Mouse (Mus musculus): ENCODE measurements around the gene Stxbp4.

Gene Stxbp4

DNA sequence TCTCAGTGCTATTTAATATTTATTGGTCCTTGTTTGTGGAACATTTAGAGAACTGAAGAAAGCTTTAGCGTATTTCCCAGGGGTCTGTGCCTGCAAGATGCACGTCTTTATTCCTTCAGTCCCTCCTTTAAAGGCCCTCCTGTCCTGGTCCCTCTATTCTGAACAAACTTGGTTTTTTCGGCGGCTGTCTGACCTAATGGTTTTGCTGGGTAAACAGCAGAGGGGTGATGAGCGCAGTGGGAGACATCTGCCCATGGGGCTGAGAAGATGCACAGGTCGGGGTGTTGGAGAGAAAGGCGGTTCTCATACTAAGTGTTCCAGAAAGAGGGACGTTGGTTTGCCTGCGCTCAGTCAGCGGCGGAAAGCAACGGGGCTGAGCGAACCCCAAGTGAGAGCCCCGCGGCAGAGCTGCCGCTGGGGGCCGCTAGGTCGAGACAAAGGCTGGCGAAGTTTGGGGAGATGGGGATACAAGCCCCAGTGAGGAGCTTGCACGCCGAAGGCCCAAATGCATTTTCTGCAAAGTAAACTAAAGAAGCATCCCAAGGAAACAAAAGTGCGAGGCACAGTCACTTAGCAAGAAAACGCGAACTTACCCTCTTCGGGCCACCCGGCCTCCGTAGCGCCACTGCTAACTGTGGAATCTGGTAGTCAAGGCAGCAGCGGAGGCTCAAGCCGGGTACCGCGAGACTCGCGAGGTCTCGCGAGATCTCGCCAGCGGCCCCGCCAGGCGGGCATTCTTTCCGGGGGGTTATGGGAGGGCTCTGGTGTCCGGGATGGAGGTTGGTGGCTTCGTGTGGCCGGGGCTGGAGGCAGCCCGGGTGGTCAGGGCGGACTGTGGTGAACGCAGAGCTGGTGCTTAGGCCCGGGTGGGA lies at the start of gene Stxbp4, which contains the start of gene Cox11:
TSS of gene Stxbp4 (minus strand) at position 645 of the 872 bp plus-strand sequence.
TSS of gene Cox11 (plus strand) at position 734 of the 872 bp plus-strand sequence.
- peak; percentile 97 for DNase-seq

DNA sequence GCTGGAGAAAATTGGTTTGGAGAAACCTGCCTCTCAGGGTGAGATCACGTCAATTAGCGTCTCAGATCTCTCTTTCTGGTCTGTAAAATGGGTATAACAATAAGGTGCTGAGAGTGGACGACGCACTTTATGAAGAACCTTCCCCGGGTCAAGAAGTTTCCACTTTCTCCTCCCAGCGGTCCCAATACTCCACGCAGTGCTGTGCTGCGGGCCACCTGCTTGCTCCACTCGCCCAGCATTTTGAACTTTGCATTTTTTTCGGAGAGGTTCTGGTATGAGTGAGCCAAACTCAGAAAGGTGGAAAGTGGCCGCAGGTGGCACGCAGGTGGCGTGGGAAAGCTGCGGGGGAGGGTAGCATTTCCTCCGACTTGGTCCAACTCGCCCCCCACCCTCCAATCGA lies 49.2 kb upstream of the Stxbp4 start:
- no peak for DNase-seq

DNA sequence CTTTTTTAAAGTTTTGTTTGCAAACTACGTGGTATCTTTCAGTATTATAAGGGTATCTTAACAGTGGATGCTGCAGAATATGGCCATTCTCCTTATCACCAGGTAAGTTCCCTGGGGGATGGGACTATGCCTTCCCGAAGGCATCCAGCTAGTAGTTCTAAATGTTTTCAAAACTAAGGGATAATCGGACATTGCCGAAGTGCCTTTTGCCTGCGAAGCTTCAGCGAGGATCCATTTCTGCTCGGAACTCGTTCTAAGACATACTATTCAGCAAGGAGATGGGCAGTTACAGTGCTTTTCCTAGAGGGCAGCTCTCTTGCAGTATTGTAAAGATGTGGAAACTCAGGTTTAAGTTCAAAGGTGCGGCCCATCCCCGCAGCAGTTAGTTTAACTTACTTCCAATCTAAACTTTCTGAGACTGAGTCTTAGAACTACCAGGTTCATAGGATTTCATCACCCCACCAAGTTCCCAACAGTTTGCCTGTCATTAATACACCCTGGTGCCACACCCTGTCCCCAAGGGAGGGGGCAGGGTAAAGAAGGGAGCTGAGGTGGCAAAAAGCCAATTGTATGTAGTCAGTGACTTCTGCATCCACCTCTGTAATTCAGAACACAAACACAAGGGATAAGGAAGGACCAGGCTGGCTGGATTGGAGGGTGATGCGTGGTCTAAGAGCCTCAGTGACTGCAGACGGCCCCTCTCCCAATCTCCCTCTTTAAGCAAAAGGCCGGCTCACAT lies 48.6 kb upstream of the Stxbp4 start:
- DNase-seq, result no peak

DNA sequence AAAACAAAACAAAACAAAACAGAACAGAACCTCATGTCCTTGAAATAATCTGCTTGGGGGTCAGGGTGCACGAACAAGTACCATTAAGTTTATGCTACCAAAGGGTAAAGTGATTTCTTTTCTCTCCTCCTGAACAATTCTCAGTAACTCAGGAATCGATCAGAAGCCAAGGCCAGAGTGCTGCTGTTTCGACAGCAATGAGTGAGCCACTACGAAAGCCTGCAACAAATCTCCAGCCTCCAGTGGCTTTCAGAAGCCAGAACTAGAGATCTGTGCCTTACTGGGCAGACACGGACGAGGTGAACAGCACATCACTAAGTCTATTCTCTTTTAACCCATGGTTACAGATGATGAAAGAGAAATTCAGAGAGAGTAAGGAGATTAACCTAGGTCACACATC lies 47.3 kb upstream of the Stxbp4 start:
- no peak for DNase-seq

DNA sequence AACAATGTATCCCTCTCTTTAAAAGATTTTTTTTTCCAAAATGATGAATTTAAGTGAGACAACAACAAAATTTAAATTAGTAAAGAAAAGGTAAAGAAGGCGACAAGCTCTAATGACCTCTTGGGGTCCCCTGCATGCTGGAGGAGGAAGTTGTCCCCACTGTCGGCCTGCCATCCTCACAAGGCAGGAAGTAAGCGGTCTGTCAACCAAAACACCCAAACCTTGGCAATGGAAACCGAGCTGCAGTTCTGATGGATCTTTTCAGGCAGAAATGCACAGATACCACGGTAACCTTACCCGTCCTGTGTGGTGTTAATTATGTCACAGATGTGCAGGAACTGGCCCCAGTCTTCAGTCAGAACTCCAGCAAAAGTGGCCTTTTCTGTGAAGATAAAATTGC lies 46.9 kb upstream of the Stxbp4 start:
- no peak for DNase-seq

DNA sequence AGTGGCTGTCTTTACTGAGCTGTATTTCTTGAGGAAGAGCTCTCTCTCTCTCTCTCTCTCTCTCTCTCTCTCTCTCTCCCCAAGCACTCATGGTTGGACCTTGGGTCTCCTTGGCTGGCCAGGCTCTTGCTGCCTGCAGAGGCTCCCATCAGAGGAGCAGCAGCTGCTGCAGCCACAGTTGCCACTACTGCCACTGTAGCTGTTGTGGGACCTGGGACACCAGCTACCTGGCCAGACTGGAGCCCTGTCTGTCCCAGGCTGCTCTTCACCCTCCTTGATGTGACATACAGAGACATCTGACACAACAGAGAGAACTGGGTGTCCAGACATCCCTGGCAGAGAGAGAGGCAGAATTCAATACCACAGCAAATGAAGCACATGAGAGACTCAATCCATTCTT lies 43.3 kb upstream of the Stxbp4 start:
- DNase-seq, result no peak

DNA sequence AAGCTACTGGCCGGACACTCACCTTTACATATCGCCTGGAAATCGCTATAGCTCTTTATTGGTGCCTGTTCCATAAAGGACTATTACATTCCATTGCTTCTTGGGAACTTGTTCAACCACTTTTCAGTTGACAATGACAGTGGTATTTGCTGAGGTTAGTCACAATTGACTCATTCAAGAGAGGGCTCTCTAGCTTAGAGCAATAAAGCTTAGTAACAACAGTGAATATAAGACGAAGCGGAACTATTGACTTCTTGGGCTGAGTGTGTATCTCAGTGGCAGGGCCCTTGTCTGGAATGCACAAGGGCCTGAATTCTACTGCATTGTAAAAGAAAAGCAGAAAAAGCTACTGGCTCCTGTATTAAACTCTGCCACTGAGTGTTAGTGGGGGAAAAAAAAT lies 40.7 kb upstream of the Stxbp4 start:
- no peak for DNase-seq

DNA sequence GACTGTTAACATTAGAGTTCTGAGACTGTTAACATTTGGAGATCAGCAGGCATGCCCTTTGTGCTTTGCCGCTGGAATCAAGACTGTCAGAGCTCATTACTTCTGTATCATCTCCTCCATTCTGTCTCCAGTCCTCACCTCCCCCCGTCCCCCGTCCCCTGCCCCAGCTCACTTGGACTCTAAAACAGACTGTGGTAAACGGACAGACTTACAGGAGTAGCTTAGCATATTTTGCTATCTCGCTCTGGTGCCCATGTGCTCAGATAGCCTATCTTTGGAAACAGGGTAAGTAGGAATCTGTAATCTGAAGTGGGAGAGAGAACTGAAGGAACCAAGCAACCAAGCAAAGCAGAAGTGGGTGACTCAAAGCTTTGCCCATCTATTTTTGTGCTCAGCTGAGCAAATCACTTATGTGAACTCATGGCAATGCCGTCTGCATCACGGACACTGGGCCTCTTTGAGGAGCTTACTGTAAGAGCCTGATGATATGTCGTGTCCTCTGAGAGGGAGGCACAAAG lies 39.9 kb upstream of the Stxbp4 start:
- no peak for DNase-seq

DNA sequence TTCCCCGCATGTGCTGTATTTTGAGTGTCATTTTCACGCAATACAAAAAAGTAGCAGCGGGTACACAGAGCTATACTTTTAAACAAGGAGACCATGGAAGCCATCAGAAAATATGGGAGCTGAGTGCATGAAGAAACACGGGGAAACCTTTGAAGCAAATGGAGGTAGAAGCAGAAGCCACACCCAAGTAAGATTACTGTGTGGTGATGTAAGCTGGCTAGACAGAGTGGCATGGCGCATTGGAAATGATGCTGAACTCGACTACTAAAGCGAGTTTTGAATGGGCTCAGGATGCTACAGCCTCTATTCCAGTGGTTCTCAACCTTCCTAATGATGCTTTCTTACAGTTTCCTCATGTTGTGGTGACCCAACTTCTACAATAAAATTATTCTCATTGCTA lies 39.1 kb upstream of the Stxbp4 start:
- DNase-seq, result no peak

DNA sequence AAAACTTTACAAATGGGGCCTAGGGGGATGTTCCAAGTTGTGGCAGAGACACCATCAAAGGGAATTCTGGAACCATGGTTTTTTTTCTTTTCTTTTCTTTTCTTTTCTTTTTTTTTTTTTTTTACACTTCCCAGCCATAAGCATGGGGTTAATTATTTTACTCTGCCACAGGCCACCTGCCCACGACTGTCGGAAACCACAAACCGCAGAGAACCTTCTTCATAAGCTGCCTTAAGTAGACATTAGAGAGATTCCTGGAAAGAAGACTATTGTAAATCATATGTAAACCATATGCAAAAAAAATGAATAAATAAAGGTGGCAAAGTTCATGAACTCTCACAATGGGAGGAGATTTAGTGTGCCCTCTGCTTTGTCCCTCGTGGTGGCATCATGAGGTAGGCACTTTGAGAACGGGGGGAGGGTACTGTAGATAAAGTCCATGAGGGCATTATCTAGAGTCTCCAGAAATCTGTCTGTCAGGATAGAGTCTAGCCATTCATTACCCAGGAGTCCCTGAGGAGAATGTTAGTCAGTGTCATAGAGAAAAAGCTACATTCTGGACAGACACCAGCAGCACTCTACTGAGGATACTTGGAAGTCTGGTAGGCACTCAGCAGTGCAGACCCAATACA lies 37.7 kb upstream of the Stxbp4 start:
- DNase-seq, result no peak

DNA sequence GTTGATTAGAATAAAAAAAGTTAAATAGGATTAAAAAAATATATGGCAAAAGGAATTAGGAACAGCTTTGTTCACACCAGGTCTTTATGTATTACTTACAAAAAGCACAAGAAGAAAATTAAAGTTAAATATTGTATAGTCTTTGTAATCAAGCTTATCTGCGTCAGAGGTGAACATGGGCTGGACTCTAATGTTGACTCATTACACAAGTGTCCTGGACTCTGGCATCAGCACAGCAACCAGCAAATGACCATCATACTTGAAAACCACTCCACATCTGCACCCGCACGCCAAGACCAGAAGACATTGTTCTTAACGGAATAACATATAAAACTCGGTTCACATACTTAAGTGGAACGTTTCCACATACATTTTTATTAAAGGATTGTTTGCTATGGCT lies 29.4 kb upstream of the Stxbp4 start:
- DNase-seq, result no peak

DNA sequence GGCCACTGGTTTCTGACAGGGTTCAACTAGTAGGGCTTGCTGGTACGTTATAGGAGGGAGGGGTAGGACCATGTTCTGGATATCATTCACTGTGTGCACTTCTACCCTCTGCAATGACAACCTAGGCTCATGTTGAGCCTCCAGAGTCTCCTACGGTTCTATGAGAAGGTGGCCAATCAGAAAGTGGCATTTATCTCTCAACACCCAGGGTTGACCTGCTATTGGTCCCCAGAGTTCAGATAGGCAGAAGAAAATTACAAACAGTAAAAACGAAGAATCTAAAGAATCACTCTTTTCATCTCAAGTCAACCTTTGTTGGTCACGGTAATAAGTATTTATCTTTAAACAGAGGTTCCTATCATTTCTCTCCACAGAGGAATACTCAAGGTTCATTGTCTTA lies 29.0 kb upstream of the Stxbp4 start:
- no peak for DNase-seq

DNA sequence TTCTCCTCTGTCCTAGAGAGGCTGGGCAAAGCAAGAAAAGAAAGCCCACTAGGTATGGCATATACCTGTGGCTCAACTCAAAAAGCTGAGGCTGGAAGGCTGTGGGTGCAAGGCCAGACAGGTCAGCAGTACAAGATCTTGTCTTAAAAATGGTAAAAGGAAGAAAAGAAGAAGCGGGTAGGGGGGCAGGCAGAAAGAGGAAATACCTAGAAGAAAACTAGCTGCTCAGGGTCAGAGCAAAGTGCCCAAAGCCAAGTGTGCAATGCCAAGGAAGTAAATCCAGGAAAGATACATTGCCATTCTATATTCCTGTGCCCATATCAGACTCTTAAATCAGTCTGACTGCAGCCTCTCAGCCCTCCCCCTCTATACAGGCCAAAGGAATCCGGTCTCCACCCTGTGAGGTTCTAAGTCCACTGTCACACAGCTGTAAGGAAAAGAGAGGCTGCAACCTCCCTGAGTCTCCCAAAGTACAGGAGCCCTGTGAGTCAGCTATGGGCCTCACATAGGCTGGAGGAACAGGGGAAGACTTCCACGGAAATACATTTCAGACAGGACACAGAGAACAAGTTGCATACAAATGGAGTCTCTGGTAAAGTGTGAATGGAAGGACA lies 28.4 kb upstream of the Stxbp4 start:
- no peak for DNase-seq

DNA sequence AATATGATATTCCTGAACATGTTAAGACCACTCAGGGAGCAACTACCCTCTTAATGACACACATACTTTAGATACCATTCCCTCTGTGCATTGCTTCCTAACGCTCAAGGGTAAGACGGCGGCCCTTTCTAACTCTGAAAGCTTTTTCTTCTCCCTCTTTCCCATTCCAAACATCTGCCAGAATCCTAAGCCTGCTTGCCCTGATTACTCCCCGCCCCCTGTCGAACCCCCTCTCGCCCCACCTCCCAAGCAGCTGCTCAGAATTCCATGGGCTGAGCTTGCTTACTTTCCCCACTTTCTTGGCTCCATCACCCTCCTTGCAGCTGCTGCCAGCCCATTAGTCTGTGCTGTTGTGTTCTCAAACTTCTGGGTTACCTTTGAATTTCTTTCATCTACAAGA lies 27.3 kb upstream of the Stxbp4 start:
- DNase-seq, result peak; percentile 65

DNA sequence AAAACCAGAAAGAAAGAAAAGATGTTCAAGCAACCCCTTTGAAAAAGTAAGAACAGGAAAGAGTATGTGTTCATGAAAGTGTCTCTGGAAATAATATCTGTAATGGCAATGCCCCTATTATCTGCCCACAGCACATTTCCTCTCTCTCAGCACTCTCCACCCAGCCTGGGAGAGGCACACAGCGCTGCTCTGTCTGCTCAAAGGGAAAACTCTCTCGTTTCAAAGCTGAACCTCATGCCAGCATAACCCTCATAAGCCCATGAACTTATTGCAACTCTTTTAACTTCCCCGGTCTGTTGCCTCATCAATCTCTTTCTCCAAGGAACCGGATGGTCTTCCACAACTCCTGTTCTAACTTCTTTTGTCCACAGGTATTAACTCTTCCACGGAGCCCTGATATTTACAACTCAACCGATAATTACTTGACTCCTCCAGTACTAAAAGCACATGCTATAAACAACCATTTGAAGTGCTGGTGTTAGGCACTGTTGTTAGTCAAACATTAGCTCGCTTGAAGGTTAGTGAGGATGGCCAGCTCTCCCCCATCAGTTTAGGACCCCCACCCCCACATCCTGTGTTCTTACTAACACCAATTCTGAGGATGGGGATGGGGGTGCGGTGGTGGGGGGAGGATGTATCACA lies 26.6 kb upstream of the Stxbp4 start:
- no peak for DNase-seq

DNA sequence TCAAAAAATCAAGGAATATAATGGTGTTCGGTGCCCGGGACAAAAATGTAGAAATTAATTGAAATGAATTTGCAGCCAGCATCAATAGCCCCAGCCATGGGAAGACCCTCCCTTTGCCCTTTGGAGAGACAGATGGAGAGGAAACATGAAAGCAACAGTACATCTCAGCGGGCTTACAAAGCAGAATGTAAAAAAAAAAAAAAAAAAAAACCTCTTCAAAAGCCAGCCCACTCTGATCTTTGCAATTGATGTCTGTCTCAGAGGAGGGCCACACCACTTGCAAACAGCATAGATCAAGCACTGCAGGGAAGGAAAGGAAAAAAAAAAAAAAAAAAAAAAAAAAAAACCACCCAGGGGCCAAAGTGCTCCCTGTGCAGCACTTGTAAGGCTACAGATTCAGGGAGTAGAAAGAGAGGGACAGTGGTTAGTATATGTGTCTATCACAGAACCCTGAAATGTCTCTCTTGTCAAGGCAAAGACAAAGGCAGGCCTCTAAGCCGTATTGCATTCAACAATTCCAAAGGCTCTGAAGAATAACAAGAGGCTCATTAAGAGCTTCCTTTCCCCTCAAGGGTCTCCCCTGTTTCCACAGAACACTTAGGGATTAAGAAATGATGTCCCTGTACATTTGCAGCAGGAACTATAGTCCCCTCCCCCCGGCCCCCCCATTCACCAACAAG lies 25.9 kb upstream of the Stxbp4 start:
- DNase-seq, result no peak

DNA sequence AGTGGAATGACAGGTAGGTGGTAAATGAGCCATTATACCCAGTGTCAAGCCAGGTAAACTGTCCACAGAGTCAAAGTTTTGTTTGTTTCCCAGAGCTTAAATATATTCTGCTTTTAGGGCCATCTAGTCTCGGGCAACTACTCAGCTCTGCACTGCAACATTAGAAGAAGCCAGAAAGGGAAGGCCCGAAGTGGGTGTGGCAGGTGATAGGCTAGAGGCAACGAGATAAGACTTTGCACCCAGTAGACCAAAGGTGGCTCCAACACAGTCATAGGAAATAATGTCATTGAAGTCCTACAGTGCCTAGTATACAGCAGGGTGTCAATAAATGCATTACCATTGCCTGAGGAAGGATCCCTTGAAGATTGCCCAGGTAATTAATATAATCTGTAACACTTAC lies 25.2 kb upstream of the Stxbp4 start:
- DNase-seq, result no peak

DNA sequence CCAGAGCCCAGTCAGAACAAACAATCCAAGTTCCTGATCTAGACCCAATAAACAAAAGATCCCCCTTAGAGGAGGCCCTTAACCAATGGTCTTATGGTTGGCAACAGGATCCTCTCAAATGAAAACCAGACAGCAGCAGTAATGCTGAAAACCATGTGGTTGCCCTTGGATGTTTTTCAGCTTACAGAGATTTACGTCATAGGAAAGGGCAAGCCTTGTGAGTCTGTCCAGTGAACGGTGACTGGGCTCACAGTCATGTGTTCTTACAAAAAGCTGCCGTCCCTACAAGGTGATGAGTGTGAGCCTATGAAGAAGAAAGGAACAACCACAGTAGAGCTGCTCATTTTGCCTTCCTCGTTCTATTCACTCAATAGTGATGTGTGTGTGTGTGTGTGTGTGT lies 22.8 kb upstream of the Stxbp4 start:
- DNase-seq, result no peak

DNA sequence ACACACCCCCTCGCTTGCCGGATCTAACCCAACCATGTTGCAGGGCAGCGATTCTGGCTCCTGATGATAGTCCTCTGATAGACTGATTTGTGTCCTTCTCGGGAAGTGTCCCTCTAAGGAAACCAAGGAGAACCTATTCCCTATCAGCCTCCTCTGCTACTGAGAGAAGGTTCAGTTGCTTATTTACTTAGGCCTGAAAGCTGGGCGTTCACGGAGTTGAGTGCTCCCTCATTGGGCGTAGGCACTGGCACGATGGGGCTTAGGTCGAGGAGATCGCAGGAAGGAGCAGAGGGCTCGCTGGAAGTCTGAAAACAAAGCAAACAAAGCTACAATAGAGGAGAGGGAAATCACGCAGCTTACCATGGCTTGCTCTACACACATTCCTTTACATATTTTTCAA lies 19.6 kb upstream of the Stxbp4 start:
- DNase-seq, result no peak

DNA sequence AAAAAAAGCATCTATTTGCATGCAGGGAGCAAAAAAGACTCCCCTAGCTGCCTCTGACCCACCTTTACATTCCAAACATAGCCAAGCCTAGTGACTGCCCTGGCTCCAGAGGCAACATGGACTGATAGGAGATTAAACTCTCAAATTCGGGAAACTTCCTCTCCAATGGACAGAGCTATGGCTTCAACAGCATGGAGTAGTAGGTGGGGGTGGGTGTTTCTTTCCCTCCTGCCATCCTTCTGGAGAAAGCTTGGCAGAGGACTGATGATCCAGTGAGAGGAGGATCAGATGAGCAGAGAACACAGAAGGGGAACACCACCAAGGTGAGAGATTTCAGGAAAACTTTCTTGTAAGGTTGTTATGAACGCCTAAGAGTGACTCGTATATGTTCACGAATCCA lies 14.7 kb upstream of the Stxbp4 start:
- no peak for DNase-seq

DNA sequence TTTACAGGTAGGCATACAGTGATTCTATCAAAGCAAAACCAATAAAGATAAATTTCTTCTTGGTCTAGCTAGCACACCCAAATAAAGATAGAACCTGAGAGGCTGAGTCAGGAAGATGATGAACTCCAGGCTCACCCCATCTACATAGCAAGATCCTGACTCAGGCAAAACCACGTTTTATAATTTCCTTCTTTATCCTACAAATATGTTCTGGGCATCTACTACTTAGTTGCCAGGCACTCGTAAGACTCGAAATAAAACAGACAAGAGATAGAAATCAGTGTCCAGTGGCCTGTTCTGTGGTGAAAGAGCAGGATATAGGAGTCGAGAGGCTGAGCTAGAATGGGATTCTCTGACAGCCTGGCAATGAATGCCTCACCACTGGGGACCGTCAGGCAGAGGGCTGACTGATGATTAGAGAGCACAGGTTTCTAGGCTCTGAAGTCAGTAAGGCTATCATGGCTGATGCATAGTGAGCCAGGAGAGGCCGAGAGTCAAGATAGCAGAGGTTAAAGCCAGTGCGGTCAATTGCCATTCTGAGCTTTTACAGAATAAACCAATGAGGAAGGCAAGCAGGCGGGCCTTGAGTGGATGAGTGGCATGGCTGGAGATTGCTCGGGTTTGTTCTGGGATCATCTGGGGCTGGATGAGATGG lies 12.5 kb upstream of the Stxbp4 start:
- DNase-seq, result no peak
